Mouse (Mus musculus) MEL (cell line): ENCODE results near the gene Gm17651. TPM values are rescaled to one million over a fixed set of nuclear protein-coding genes. Genes with fewer than 3 reads are reported as not detected.

Source experiments
- DNase-seq: peaks from one replicate; pipeline ENCODE4 v3.0.0; 2011; ENCODE audit warnings: low read depth, low spot score
- H3K27ac ChIP-seq: 2 replicates; pipeline ENCODE4 v1.5.1; 2012; ENCODE audit warnings: low read depth, mild to moderate bottlenecking, control low read depth, low read length, moderate library complexity; ENCODE audit not compliant: control insufficient read depth
- H3K27me3 ChIP-seq, 2 experiments: fragments of 150-350 bp in 1 of 2; sonication (generic) in 1 of 2; 2 replicates each; pipeline ENCODE4 v1.6.1; 2012; ENCODE audit warnings: low read length in 2 of 2, mild to moderate bottlenecking in 2 of 2, improper control_type of control experiment in 1 of 2, moderate library complexity in 1 of 2; ENCODE audit not compliant: insufficient read depth in 2 of 2, control insufficient read depth in 1 of 2
- H3K36me3 ChIP-seq, 2 experiments: 2 replicates each; pipeline ENCODE4 v1.6.1; 2012 to 2014; ENCODE audit warnings: low read length in 2 of 2, improper control_type of control experiment in 1 of 2, inconsistent platforms in 1 of 2, mild to moderate bottlenecking in 1 of 2; ENCODE audit not compliant: insufficient read depth in 2 of 2, control insufficient read depth in 1 of 2
- H3K4me1 ChIP-seq, 2 experiments: fragments of 150-350 bp in 1 of 2; sonication (generic) in 1 of 2; 2 replicates each; pipeline ENCODE4 v1.6.1; 2012; ENCODE audit warnings: low read length in 2 of 2, improper control_type of control experiment in 1 of 2, mild to moderate bottlenecking in 1 of 2; ENCODE audit not compliant: insufficient read depth in 2 of 2, control insufficient read depth in 1 of 2
- H3K4me3 ChIP-seq, 2 experiments: fragments of 150-350 bp in 1 of 2; sonication (generic) in 1 of 2; 2 replicates each; pipeline ENCODE4 v1.5.1; 2012; ENCODE audit warnings: low read depth in 2 of 2, low read length in 2 of 2, mild to moderate bottlenecking in 2 of 2, moderate library complexity in 2 of 2, control low read depth in 1 of 2, improper control_type of control experiment in 1 of 2; ENCODE audit not compliant: control insufficient read depth in 1 of 2, insufficient read depth in 1 of 2
- H3K79me2 ChIP-seq: 2 replicates; pipeline ENCODE4 v1.6.1; 2012; ENCODE audit warnings: mild to moderate bottlenecking, low read length, moderate library complexity; ENCODE audit not compliant: control insufficient read depth, poor library complexity, insufficient read depth
- H3K9ac ChIP-seq: 2 replicates; pipeline ENCODE4 v1.6.1; 2012; ENCODE audit warnings: low read depth, mild to moderate bottlenecking, control low read depth, low read length, moderate library complexity; ENCODE audit not compliant: control insufficient read depth, poor library complexity, severe bottlenecking
- H3K9me3 ChIP-seq: fragments of 150-350 bp; sonication (generic); replicated peaks from 2 replicates; pipeline ENCODE4 v1.6.1; 2012; ENCODE audit warnings: mild to moderate bottlenecking, low read length, improper control_type of control experiment, moderate library complexity; ENCODE audit not compliant: insufficient read depth
- CHD2 ChIP-seq: IDR thresholded peaks from 2 replicates; pipeline ENCODE4 v1.6.1; 2011; ENCODE audit warnings: low read length, improper control_type of control experiment
- CTCF ChIP-seq, 3 experiments: IDR thresholded peaks in 2 of 3; conservative IDR thresholded peaks in 1 of 3; 2 replicates each; pipeline ENCODE4 v1.5.1; 2011 to 2012; ENCODE audit warnings: low read length in 3 of 3, low read depth in 2 of 3, mild to moderate bottlenecking in 2 of 3, improper control_type of control experiment in 1 of 3, inconsistent platforms in 1 of 3, mixed read lengths in 1 of 3, moderate library complexity in 1 of 3; ENCODE audit not compliant: control insufficient read depth in 1 of 3, insufficient read depth in 1 of 3, poor library complexity in 1 of 3, severe bottlenecking in 1 of 3
- ELF1 ChIP-seq: IDR thresholded peaks from 2 replicates; pipeline ENCODE4 v1.6.1; 2014; ENCODE audit warnings: low read depth, mild to moderate bottlenecking, inconsistent platforms, low read length, improper control_type of control experiment, moderate library complexity
- EP300 ChIP-seq, 2 experiments: IDR thresholded peaks; 2 replicates each; pipeline ENCODE4 v1.6.1; 2011; ENCODE audit warnings: improper control_type of control experiment in 2 of 2, low read length in 2 of 2, low read depth in 1 of 2, mild to moderate bottlenecking in 1 of 2
- GABPA ChIP-seq: IDR thresholded peaks from 2 replicates; pipeline ENCODE4 v1.6.1; 2012; ENCODE audit warnings: low read depth, mild to moderate bottlenecking, inconsistent platforms, low read length, improper control_type of control experiment, moderate library complexity
- GATA1 ChIP-seq: IDR thresholded peaks from 2 replicates; pipeline ENCODE4 v1.6.1; 2011; ENCODE audit warnings: low read depth, low read length, improper control_type of control experiment
- HCFC1 ChIP-seq: IDR thresholded peaks from 2 replicates; pipeline ENCODE4 v1.6.1; 2012; ENCODE audit warnings: low read depth, mild to moderate bottlenecking, inconsistent platforms, low read length, improper control_type of control experiment, moderate library complexity
- JUND ChIP-seq: IDR thresholded peaks from 2 replicates; pipeline ENCODE4 v1.6.1; 2011; ENCODE audit warnings: low read depth, mild to moderate bottlenecking, improper control_type of control experiment, low read length
- KAT2A ChIP-seq: conservative IDR thresholded peaks from 2 replicates; pipeline ENCODE4 v1.6.1; 2012; ENCODE audit warnings: low read depth, low read length, improper control_type of control experiment, inconsistent platforms
- MAFK ChIP-seq: IDR thresholded peaks from 2 replicates; pipeline ENCODE4 v1.6.1; 2011; ENCODE audit warnings: low read depth, mild to moderate bottlenecking, low read length, improper control_type of control experiment, borderline replicate concordance
- MAX ChIP-seq: IDR thresholded peaks from 2 replicates; pipeline ENCODE4 v1.6.1; 2011; ENCODE audit warnings: low read length, improper control_type of control experiment
- MAZ ChIP-seq: IDR thresholded peaks from 2 replicates; pipeline ENCODE4 v1.6.1; 2012; ENCODE audit warnings: low read depth, mild to moderate bottlenecking, inconsistent platforms, low read length, improper control_type of control experiment
- MXI1 ChIP-seq: IDR thresholded peaks from 2 replicates; pipeline ENCODE4 v1.6.1; 2011; ENCODE audit warnings: mild to moderate bottlenecking, low read depth, low read length, improper control_type of control experiment
- MYC ChIP-seq: IDR thresholded peaks from 2 replicates; pipeline ENCODE4 v1.6.1; 2011; ENCODE audit warnings: low read depth, mild to moderate bottlenecking, low read length, improper control_type of control experiment, moderate library complexity
- NRF1 ChIP-seq: IDR thresholded peaks from 2 replicates; pipeline ENCODE4 v1.6.1; 2014; ENCODE audit warnings: low read depth, mild to moderate bottlenecking, inconsistent platforms, low read length, improper control_type of control experiment, moderate library complexity; ENCODE audit not compliant: poor library complexity, insufficient read depth, severe bottlenecking
- POLR2AphosphoS2 ChIP-seq: IDR thresholded peaks from 2 replicates; pipeline ENCODE4 v1.6.1; 2011; ENCODE audit warnings: low read length, improper control_type of control experiment
- RAD21 ChIP-seq: IDR thresholded peaks from 2 replicates; pipeline ENCODE4 v1.6.1; 2011; ENCODE audit warnings: mild to moderate bottlenecking, low read depth, low read length, improper control_type of control experiment
- SMC3 ChIP-seq: IDR thresholded peaks from 2 replicates; pipeline ENCODE4 v1.6.1; 2011; ENCODE audit warnings: low read depth, low read length, improper control_type of control experiment
- TBP ChIP-seq: IDR thresholded peaks from 2 replicates; pipeline ENCODE4 v1.8.0; 2011; ENCODE audit warnings: low read depth, low read length, improper control_type of control experiment
- UBTF ChIP-seq: IDR thresholded peaks from 2 replicates; pipeline ENCODE4 v1.6.1; 2012; ENCODE audit warnings: low read depth, mild to moderate bottlenecking, inconsistent platforms, low read length, improper control_type of control experiment, moderate library complexity, borderline replicate concordance; ENCODE audit not compliant: insufficient read depth
- USF1 ChIP-seq: IDR thresholded peaks from 2 replicates; pipeline ENCODE4 v1.6.1; 2014; ENCODE audit warnings: low read depth, mild to moderate bottlenecking, inconsistent platforms, low read length, improper control_type of control experiment, moderate library complexity
- ZMIZ1 ChIP-seq: IDR thresholded peaks from 2 replicates; pipeline ENCODE4 v1.6.1; 2012; ENCODE audit warnings: low read depth, mild to moderate bottlenecking, inconsistent platforms, low read length, improper control_type of control experiment, moderate library complexity
- polyA plus RNA-seq, 2 experiments: library from polyadenylated mRNA; stranded (reverse) in 1 of 2; unstranded in 1 of 2; fragments of >175 nt in 1 of 2; fragments of >200 nt in 1 of 2; gene quantifications; 2 replicates each; pipeline versions ENCODE4 v1.2.1 to v1.2.4; 2012; ENCODE audit warnings: low replicate concordance in 2 of 2, low read depth in 1 of 2; ENCODE audit not compliant: insufficient read length in 2 of 2, insufficient read depth in 1 of 2, missing spikeins in 1 of 2
- total RNA-seq: library from RNA; depleted of rRNA; stranded (reverse); fragments of 300-350 nt; gene quantifications from 2 replicates; pipeline ENCODE4 v1.2.3, GENCODE M21; 2012

The Gm17651 gene
- total and polyA plus RNA-seq, 3 experiments = not detected

- no peaks in the 10 kb centered on the region for H3K27me3 ChIP-seq
- no peak overlapping the region for H3K27ac ChIP-seq
- H3K79me2 ChIP-seq = no peaks in the 10 kb centered on the region
- H3K9ac ChIP-seq = no peak overlapping the region
- DNase-seq = no peak
- no peaks in the 10 kb centered on the region for H3K9me3 ChIP-seq
- no peak overlapping the region for H3K4me3 ChIP-seq
- TF ChIP-seq CTCF (IDR thresholded peaks at IDR 0.05 in 2 of 3, conservative IDR thresholded peaks at IDR 0.05 in 1 of 3; ENCODE audit: control insufficient read depth in 1 of 3, insufficient read depth in 1 of 3, low read depth in 2 of 3, low read length in 3 of 3, poor library complexity in 1 of 3, severe bottlenecking in 1 of 3) = no peak
- no peak for TF ChIP-seq ZMIZ1
- no peak for TF ChIP-seq POLR2AphosphoS2
- TF ChIP-seq MYC = no peak
- no peak for TF ChIP-seq GATA1
- TF ChIP-seq MAX = no peak
- TF ChIP-seq KAT2A = no peak
- TF ChIP-seq MXI1 = no peak
- TF ChIP-seq HCFC1 = no peak
- no peak for TF ChIP-seq NRF1
- no peak for TF ChIP-seq JUND
- TF ChIP-seq TBP = no peak
- TF ChIP-seq UBTF = no peak
- TF ChIP-seq SMC3 = no peak
- TF ChIP-seq RAD21 = no peak
- no peak for TF ChIP-seq USF1
- no peak for TF ChIP-seq MAZ
- TF ChIP-seq GABPA = no peak
- no peak for TF ChIP-seq CHD2
- no peak for TF ChIP-seq ELF1
- no peaks in the 10 kb centered on the region for H3K4me1 ChIP-seq
- H3K36me3 ChIP-seq = no peaks in the 10 kb centered on the region
Observed at GRCm38 (mm10) chr3:97667093-97667675, 7.3 kb downstream of the Gm17651 start.

GRCm38 (mm10) chr3:97666154-97666553 lies 8.3 kb downstream of the Gm17651 start:
- H3K4me1 ChIP-seq = peaks cover 0 to 4% of the 10 kb centered on the region in 2 experiments; a peak in 2 of 4 replicates
- no peaks in the 10 kb centered on the region for H3K79me2 ChIP-seq
- no peak overlapping the region for H3K9ac ChIP-seq
- no peaks in the 10 kb centered on the region for H3K27me3 ChIP-seq
- TF ChIP-seq EP300 (IDR thresholded peaks at IDR 0.05; ENCODE audit: low read depth in 1 of 2, low read length in 2 of 2) (0 out of 4 replicates have a peak, but pooled peaks of 1 of the 2 experiments have one; percentile 11), MAFK (no peak), TBP (no peak), USF1 (peak; percentile 51)
- no peak overlapping the region for H3K27ac ChIP-seq
- no peaks in the 10 kb centered on the region for H3K9me3 ChIP-seq
- DNase-seq = no peak
- H3K36me3 ChIP-seq = peaks cover 0 to under 1% of the 10 kb centered on the region in 2 experiments; a peak in 2 of 4 replicates
- H3K4me3 ChIP-seq = no peak overlapping the region
